Mouse (Mus musculus) E14TG2a.4 (cell line): Measurements from ENCODE around the gene Ddx31.

Source experiments
- CTCF ChIP-seq: conservative IDR thresholded peaks from 2 replicates; pipeline ENCODE4 v1.5.1; 2014; ENCODE audit warnings: low read length
- NANOG ChIP-seq: IDR thresholded peaks from 2 replicates; pipeline ENCODE4 v1.6.1; 2014; ENCODE audit warnings: borderline replicate concordance, low read length, mixed read lengths
- POU5F1 ChIP-seq: IDR thresholded peaks from 2 replicates; pipeline ENCODE4 v1.6.1; 2014; ENCODE audit warnings: low read length, borderline replicate concordance

DNA sequence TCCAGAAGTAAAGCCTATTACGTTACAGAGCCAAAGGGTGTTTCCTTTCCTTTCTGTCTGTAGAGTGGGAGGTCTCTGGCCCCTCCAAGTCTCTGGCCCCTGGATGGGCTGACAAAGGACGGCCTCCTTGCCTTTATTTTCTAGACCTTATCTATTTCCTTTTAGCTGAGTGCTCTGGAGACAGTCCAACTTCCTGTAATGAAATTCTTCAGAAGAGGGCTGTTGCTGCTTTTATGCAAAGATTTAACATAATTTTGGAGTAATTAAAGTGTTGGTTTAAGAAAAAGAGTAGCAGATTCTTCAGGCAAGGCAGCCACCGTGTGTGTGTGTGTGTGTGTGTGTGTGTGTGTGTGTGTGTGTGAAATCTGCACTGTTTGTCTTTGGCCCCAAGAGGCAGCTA, 41.8 kb upstream of the Ddx31 start:
- TF ChIP-seq CTCF, result no peak
- no peak for TF ChIP-seq POU5F1
- TF ChIP-seq NANOG, result no peak
